Mouse (Mus musculus): ENCODE measurements at regions not wholly inside any gene's neighbourhood (a gene's known extent, or its start where the extent isn't known, plus 50 kb on each side); places are given as distances from the start of the nearest gene placed in this dataset.
A peak's percentile ranks its signal among the peaks of the same experiment; 100 is the strongest.

- H3K4me3 ChIP-seq (replicated peaks): peak overlapping the region; percentile 17
- no peak for ATAC-seq (ENCODE audit: insufficient read depth, low FRiP score, low read depth)
- no peaks in the 10 kb centered on the region for H3K27me3 ChIP-seq (replicated peaks)
- no peaks in the 10 kb centered on the region for H3K36me3 ChIP-seq
- H3K9me3 ChIP-seq: no peaks in the 10 kb centered on the region
- H3K4me1 ChIP-seq: no peaks in the 10 kb centered on the region
- WGBS: 54% methylated on average over 16 of the region's 16 CpGs
- H3K4me2 ChIP-seq: peak overlapping the region; percentile 47
- H3K9ac ChIP-seq: no peak overlapping the region
- H3K27ac ChIP-seq: no peak overlapping the region
These were observed 132.3 kb downstream of the Tfap2a start for GRCm38 (mm10) chr13:40605686-40606404.

- Histone ChIP-seq H3K9me3 (no peaks in the 10 kb centered on the region), H3K27me3 (replicated peaks) (no peaks in the 10 kb centered on the region), H3K4me3 (replicated peaks) (no peak overlapping the region), H3K4me1 (no peaks in the 10 kb centered on the region), H3K4me2 (no peak overlapping the region), H3K27ac (no peak overlapping the region), H3K36me3 (no peaks in the 10 kb centered on the region), H3K9ac (no peak overlapping the region)
- no peak for ATAC-seq (ENCODE audit: insufficient read depth, low FRiP score, low read depth)
- WGBS: 87% methylated on average over 12 of the region's 12 CpGs
These were observed 163.0 kb downstream of the Tfap2a start for GRCm38 (mm10) chr13:40574981-40575745.

GRCm38 (mm10) chr13:40569461-40569860 lies 168.7 kb downstream of the Tfap2a start:
- H3K9me3 ChIP-seq: no peaks in the 10 kb centered on the region
- no peaks in the 10 kb centered on the region for H3K36me3 ChIP-seq
- H3K27me3 ChIP-seq (replicated peaks): no peaks in the 10 kb centered on the region
- H3K4me1 ChIP-seq: no peaks in the 10 kb centered on the region
- ATAC-seq (ENCODE audit: insufficient read depth, low FRiP score, low read depth): no peak
- 67% methylated on average over 5 of the region's 5 CpGs for WGBS
- no peak overlapping the region for H3K27ac ChIP-seq
- no peak overlapping the region for H3K9ac ChIP-seq
- H3K4me2 ChIP-seq: no peak overlapping the region
- no peak overlapping the region for H3K4me3 ChIP-seq (replicated peaks)

GRCm38 (mm10) chr13:40567821-40568220 lies 170.4 kb downstream of the Tfap2a start:
- Histone ChIP-seq H3K9ac (no peak overlapping the region), H3K27me3 (replicated peaks) (no peaks in the 10 kb centered on the region), H3K27ac (no peak overlapping the region), H3K36me3 (no peaks in the 10 kb centered on the region), H3K4me3 (replicated peaks) (no peak overlapping the region), H3K4me1 (no peaks in the 10 kb centered on the region), H3K4me2 (no peak overlapping the region), H3K9me3 (no peaks in the 10 kb centered on the region)
- no peak for ATAC-seq (ENCODE audit: insufficient read depth, low FRiP score, low read depth)
- WGBS: 73% methylated on average over 3 of the region's 3 CpGs

GRCm38 (mm10) chr13:40564351-40564750 lies 173.8 kb downstream of the Tfap2a start:
- no peak for ATAC-seq (ENCODE audit: insufficient read depth, low FRiP score, low read depth)
- Histone ChIP-seq H3K27ac (no peak overlapping the region), H3K4me1 (no peaks in the 10 kb centered on the region), H3K4me2 (no peak overlapping the region), H3K9me3 (no peaks in the 10 kb centered on the region), H3K4me3 (replicated peaks) (no peak overlapping the region), H3K27me3 (replicated peaks) (no peaks in the 10 kb centered on the region), H3K36me3 (no peaks in the 10 kb centered on the region), H3K9ac (no peak overlapping the region)

- no peaks in the 10 kb centered on the region for H3K4me1 ChIP-seq
- H3K27me3 ChIP-seq (replicated peaks): no peaks in the 10 kb centered on the region
- no peak for ATAC-seq (ENCODE audit: insufficient read depth, low FRiP score, low read depth)
- H3K36me3 ChIP-seq: no peaks in the 10 kb centered on the region
- H3K4me3 ChIP-seq (replicated peaks): no peak overlapping the region
- no peak overlapping the region for H3K9ac ChIP-seq
- WGBS: 80% methylated on average over 7 of the region's 7 CpGs
- no peak overlapping the region for H3K27ac ChIP-seq
- no peaks in the 10 kb centered on the region for H3K9me3 ChIP-seq
- no peak overlapping the region for H3K4me2 ChIP-seq
These were observed 183.8 kb downstream of the Tfap2a start for GRCm38 (mm10) chr13:40554368-40554767.

GRCm38 (mm10) chr13:40525501-40525900 lies 164.3 kb upstream of the Ofcc1 start:
- Histone ChIP-seq H3K4me3 (replicated peaks) (no peak overlapping the region), H3K36me3 (no peaks in the 10 kb centered on the region), H3K9ac (no peak overlapping the region), H3K27ac (no peak overlapping the region), H3K9me3 (no peaks in the 10 kb centered on the region), H3K4me2 (no peak overlapping the region), H3K27me3 (replicated peaks) (no peaks in the 10 kb centered on the region), H3K4me1 (no peaks in the 10 kb centered on the region)
- ATAC-seq (ENCODE audit: insufficient read depth, low FRiP score, low read depth): no peak

- no peaks in the 10 kb centered on the region for H3K36me3 ChIP-seq
- no peaks in the 10 kb centered on the region for H3K9me3 ChIP-seq
- H3K27me3 ChIP-seq (replicated peaks): no peaks in the 10 kb centered on the region
- no peak overlapping the region for H3K27ac ChIP-seq
- ATAC-seq (ENCODE audit: insufficient read depth, low FRiP score, low read depth): no peak
- 69% methylated on average over 2 of the region's 2 CpGs for WGBS
- no peak overlapping the region for H3K4me3 ChIP-seq (replicated peaks)
- no peak overlapping the region for H3K9ac ChIP-seq
- H3K4me2 ChIP-seq: no peak overlapping the region
- H3K4me1 ChIP-seq: no peaks in the 10 kb centered on the region
These were observed 161.9 kb upstream of the Ofcc1 start for GRCm38 (mm10) chr13:40523115-40523514.

GRCm38 (mm10) chr13:40518180-40518579 lies 156.9 kb upstream of the Ofcc1 start:
- no peaks in the 10 kb centered on the region for H3K27me3 ChIP-seq (replicated peaks)
- no peak overlapping the region for H3K27ac ChIP-seq
- H3K4me2 ChIP-seq: no peak overlapping the region
- H3K4me1 ChIP-seq: no peaks in the 10 kb centered on the region
- no peaks in the 10 kb centered on the region for H3K9me3 ChIP-seq
- no peaks in the 10 kb centered on the region for H3K36me3 ChIP-seq
- no peak for ATAC-seq (ENCODE audit: insufficient read depth, low FRiP score, low read depth)
- H3K4me3 ChIP-seq (replicated peaks): no peak overlapping the region
- no peak overlapping the region for H3K9ac ChIP-seq
- 60% methylated on average over 4 of the region's 4 CpGs for WGBS

GRCm38 (mm10) chr13:40509290-40509689 lies 148.0 kb upstream of the Ofcc1 start:
- Histone ChIP-seq H3K27ac (no peak overlapping the region), H3K4me3 (replicated peaks) (no peak overlapping the region), H3K36me3 (no peaks in the 10 kb centered on the region), H3K9ac (no peak overlapping the region), H3K4me2 (no peak overlapping the region), H3K4me1 (no peaks in the 10 kb centered on the region), H3K27me3 (replicated peaks) (no peaks in the 10 kb centered on the region), H3K9me3 (no peaks in the 10 kb centered on the region)
- WGBS: 69% methylated on average over 1 of the region's 1 CpGs
- ATAC-seq (ENCODE audit: insufficient read depth, low FRiP score, low read depth): no peak

- Histone ChIP-seq H3K4me1 (no peaks in the 10 kb centered on the region), H3K27me3 (replicated peaks) (no peaks in the 10 kb centered on the region), H3K4me3 (replicated peaks) (no peak overlapping the region), H3K9ac (no peak overlapping the region), H3K27ac (no peak overlapping the region), H3K36me3 (no peaks in the 10 kb centered on the region), H3K9me3 (no peaks in the 10 kb centered on the region), H3K4me2 (no peak overlapping the region)
- 48% methylated on average over 7 of the region's 7 CpGs for WGBS
- no peak for ATAC-seq (ENCODE audit: insufficient read depth, low FRiP score, low read depth)
These were observed 119.6 kb upstream of the Ofcc1 start for GRCm38 (mm10) chr13:40480830-40481229.

GRCm38 (mm10) chr13:40472683-40473082 lies 111.4 kb upstream of the Ofcc1 start:
- Histone ChIP-seq H3K4me1 (no peaks in the 10 kb centered on the region), H3K4me2 (no peak overlapping the region), H3K9me3 (no peaks in the 10 kb centered on the region), H3K27ac (no peak overlapping the region), H3K9ac (no peak overlapping the region), H3K36me3 (no peaks in the 10 kb centered on the region), H3K4me3 (replicated peaks) (no peak overlapping the region), H3K27me3 (replicated peaks) (no peaks in the 10 kb centered on the region)
- WGBS: 45% methylated on average over 3 of the region's 3 CpGs
- peak; percentile 43; the same call in 1 of the 2 replicates for ATAC-seq (ENCODE audit: insufficient read depth, low FRiP score, low read depth)
